Mouse (Mus musculus) cerebellum, adult 9-11 months (tissue): ENCODE measurements around the gene Abhd14a.

Source experiments
- DNase-seq: peaks from one replicate; pipeline ENCODE4 v3.0.0; 2022

Abhd14a gene

DNA sequence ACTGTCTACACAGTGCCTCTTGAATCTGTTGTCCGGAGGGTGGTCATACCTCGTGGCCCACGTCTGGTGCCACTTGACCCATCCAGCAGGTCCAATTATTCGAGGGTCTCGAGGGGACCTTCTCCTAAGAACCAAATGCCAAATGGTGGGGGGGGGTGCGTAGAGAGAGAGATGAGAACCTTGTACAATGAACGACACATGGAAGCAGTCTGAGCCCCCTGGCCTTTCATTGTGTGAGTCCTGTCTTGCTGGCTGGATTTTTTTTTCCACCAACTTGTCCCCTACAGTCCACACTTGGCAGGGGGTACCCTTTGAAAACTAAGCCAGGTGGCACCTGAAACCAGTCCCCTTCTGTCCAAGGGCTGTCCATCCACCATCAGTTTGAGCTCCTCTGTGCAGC, 20.3 kb upstream of the Abhd14a start:
- DNase-seq = peak; percentile 38

DNA sequence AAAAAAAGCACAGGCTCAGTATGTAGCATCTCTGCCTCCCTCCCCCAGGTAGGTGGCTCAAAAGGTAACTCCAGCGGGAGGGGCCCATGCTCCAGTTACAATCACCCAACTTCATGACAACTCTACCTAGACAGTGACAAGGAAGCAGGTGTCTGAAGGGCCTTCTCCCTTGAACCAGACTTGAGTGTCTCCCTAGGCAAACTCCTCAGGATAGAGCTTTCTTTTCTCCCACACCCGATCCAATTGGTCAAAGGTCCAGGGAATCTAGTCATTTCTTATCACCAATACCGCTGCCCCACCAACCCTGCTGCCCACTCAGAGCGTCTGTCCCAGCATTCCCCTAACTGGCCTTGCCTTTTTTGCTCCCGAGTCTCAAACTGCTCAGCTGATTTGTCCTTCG, 19.2 kb upstream of the Abhd14a start:
- DNase-seq = peak; percentile 50

DNA sequence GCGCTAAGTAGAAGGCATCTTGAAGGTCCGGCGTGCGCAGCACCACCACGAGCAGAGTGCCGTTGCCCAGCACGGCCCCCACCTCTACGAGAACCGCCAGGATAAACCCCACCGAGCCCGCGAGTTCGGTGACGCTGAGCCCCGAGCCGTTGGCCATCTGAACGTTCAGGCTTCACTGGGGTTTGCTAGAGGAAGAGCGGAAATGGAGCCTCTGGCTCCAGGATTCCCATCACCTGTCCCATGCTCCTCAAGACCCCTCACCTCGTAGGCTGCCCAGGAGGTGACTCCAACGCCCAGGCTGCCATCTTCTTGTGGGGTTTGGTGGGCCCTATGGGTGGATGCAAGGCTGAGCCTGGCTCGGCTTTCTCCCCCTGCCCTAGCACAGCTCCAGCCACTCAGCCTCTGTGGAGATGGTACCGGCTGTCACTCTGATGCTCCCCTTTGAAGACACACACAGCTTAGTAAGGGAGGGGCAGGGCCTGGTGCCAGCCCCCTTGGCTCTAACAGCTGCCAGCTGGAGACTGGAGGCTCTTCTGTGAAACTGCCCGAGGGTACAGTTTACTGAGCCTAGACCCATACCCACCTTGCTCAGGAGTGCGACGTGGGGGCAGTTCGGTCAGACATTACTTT, 18.2 kb upstream of the Abhd14a start, which contains the start of gene Gpr62:
Gpr62 (minus strand) TSS at position 368 of the 630 bp plus-strand sequence.
- peak; percentile 91 for DNase-seq

DNA sequence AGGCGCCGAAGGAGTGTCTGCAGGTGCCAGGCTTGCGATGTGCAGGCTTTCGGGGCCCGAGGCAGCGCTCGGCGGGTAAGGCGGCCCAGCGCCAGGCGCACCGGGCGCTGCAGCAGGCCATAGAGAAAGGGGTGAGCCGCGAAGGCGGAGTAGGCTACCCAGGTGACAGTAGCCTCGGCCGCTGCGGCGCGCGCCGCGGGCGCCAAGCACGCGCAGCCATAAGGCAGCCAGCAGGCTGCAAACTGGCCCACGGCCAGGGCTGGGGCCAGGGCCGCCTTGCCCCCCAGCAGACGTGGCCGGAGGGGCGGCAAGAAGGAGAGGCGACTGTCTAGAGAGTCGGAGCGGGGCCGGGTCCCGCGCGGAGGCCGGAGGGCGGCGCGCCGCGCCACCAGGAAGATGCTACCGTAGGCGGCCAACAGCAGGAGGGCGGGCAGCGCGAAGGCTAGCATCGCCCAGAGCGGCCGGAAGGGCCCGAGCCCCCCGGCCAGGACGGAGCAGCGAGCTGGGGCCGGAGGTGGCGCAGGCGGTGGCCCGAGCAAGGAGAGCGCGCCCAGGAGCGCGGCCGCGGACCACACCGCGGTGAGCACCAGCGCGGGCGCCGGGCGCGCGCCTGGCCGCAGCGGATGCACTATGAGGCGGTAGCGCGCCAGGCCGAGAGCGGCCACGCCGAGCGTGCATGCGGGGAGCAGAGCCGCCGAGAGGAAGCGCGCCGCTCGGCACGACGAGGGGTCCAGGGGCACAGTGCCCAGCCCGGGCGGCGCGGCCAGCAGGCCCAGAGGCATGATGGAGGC, 17.5 kb upstream of the Abhd14a start:
- peak; percentile 94 for DNase-seq

DNA sequence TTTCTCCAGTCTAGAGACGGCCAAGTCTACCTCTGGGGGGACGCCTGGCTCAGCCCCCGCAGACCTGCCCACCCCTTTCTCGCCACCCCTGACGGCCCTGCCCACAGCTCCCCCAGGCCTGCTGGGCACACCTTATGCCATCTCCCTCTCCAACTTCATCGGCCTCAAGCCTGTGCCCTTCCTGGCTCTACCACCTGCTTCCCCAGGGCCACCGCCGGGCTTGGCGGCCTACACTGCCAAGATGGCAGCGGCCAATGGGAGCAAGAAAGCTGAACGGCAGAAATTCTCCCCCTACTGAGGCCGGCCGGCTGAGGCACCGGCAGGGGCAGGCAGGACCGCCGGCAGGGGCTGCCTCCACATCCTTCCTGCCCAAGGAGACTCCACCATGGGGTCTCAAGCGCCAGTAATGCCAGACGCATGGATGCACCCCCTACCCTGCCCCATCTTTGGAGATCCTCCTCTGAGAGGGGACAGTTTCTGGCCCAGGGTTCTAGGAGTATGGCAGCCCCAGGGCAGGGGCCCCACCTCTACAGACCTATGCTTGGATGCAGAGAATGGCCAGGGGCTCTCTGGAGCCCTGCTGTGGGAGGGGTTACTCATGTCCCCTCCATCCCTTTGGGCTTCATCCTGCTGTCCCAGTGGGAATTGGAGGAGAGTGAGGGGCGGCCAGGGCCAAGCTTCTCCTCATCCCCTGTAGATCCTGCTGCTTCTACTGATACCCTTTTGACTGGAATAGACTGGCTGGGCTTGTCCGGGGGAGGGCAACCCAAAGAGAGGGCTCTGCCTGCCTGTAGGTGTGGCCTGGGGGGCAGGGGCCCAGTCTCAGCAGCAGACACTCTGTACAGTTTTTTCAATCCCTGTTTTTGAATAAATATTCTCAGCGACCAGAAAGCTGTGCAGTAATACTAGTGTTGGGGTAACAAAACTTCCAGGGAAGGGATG, 15.9 kb upstream of the Abhd14a start:
- DNase-seq = peak; percentile 95

DNA sequence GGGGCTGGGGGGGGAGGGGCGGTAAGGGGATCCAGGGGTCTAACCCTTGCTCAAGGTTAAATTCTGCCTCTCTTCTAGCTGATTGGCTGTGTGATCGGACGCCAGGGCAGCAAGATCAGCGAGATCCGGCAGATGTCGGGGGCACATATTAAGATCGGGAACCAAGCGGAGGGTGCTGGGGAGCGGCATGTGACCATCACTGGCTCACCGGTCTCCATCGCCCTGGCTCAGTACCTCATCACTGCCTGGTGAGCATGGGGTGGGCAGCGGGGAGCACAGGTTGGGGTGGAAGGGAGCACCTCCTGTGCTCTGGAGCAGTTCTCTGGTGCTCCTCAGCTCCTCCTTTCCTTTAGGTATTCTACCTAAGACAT, 14.9 kb upstream of the Abhd14a start:
- DNase-seq = peak; percentile 74

DNA sequence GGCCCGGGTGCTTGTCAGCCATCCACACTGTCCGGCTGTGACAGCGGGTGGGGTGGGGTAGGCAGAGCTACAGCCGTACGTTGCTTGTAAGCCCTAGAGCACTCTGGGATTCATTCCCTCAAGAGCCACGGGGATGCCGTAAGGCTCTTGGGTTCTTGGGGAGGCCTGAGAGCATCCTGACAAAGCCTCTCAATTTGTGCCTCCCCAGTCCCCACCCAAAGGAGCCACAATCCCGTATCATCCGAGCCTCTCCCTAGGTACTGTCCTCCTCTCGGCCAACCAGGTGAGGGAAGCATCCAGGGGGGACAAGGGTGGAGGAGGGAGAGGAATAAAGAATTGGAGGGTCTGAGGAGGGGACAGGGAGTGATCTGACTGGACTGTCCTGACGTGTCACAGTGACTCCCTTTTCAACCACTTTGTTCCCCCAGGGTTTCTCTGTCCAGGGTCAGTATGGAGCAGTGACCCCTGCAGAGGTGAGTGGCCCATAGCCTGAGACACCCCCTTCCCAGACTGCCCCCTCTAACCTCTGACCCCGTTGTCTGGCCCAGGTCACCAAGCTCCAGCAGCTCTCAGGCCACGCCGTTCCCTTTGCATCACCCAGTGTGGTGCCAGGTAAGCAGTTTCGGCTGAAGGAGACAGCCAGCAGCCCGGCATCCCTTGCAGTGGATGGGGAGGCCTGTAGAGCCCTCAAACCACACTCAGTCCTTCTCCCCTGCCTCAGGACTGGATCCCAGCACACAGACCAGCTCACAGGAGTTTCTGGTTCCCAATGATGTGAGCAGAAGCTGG, 14.4 kb upstream of the Abhd14a start:
- peak; percentile 80 for DNase-seq

DNA sequence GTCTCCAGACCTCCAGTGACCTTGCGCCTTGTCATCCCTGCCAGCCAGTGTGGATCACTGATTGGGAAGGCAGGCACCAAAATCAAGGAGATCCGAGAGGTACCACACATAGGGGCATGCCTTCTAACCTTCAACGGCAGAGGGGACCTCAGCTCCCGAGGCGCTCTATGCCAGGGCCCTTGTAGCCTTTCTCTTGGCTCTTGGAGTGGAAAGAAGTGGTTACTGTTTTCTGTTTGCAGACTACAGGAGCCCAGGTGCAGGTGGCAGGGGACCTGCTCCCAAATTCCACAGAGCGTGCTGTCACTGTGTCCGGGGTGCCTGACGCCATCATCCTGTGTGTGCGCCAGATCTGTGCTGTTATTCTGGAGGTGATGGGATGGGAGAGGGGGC, 13.5 kb upstream of the Abhd14a start:
- peak; percentile 71 for DNase-seq

DNA sequence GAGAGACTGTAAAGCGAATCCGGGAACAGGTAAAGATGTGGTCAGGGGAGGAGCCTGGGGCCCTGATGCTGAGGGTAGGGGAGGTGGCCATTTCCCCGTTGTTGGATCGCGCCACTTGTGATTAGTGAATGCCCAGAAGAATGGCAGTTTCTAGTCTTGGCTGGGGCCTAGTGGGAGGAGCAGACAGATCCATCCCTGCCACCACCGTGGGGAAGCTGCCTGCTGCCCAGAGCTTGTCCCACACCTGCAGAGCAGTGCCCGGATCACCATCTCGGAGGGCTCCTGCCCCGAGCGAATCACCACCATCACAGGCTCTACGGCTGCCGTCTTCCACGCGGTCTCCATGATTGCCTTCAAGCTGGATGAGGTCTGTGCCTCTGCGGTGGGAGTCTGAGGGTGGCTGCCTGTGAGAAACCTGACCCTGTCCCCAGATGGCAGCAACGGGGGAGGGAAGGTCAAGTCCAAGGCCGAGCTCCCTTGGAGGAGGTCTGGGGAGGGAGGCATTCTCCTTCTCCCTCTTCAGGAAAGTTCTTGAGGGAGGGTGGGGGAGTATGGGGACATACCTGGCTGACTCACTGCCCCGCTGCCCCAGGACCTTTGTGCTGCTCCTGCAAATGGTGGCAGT, 13.0 kb upstream of the Abhd14a start:
- DNase-seq = peak; percentile 89

DNA sequence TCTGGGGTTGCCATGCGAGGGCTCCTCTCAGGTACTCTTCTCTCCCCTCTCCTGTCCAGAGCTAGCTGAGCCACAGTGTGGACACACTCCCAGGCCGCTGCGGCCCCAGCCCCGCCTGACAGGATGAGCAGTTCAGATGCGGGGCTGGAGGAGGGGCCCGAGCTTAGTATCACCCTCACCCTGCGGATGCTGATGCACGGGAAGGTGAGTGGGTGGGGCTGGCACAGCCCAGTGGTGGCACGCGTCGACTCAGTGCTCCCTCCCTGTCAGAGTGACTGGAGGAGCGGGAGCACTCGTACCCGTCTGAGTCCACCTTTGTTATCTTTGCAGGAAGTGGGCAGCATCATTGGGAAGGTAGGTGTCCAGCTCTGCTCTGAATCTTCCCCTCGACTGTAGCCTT, 12.5 kb upstream of the Abhd14a start:
- DNase-seq = peak; percentile 79

DNA sequence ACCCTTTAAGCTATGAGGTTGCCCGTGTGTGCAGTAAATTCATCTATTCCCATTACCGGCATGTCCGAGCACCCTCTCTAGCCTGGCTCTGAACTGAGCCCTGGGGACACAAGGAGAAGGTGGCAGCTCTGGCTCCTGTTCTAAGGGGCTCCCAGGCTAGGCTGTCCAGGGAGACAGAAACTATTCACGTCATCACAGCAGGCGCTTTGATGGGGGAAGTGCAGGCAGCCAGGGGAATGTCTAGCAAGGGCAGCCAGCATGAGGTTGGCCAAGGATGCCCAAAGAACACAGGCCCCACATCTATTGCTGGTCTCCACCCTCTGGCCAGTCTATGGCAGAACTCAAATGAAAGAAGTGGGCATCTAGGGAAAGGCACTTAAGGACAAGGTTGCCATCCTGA, 10.4 kb upstream of the Abhd14a start:
- peak; percentile 68 for DNase-seq

DNA sequence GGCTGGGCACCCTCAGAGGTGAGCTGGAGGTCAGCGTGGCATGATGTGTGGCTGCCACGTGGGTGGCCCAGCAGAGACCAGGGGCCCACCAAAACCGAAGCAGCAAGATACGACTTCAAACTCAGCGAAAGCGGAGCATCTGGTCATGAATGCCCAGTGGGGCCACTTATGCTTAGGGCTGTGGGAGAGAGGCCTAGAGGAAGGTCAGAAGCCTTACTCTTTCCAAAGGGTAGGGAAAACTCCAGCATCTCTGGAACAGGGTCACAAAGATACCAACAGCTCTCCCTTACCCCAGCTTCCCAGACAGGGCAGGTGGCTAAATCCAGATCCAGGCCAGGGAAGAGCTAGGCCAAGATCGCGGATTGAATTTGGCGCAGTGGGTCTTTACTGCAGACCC, 9.7 kb upstream of the Abhd14a start:
- DNase-seq = no peak

DNA sequence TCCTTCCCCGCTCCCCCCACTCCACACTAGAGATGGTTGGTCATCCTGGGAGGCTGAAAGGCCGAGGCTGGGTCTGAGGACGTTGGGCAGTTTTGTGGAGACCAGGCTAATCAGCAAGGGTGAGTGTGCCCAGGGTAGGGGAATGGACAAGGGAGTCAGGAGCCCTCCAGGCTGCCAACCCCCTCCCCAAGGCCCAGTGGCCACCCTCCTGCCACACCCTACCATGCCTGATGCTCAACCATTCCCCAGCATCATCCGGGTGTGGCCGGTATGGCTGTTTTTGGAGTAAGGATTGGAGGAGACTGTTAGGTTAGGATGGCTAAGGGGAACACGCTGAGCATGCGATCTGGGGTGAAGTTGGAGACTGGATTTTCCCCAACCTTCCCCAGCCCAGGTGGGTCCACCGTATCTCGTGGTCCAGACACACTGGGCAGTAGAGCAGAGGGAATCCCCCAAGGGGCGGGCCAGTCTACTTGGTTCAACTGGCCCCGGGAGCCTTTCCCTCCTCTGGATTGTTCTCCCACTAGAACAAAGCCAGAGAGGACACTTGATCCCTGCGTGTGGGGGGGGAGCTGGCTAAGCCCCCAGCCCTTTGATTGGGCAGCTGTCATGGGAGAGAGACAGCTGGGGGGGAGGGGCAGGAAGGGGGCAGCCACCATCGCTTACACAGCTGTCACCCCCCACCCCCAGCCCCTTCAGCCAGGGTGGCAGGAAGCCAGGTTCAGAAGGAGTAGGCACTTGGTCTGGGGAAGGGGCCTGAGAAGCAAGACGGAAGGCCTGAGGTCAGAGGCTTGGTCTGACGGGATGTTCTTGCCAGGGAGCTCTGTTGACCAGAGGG, 9.1 kb upstream of the Abhd14a start:
- DNase-seq = peak; percentile 74

DNA sequence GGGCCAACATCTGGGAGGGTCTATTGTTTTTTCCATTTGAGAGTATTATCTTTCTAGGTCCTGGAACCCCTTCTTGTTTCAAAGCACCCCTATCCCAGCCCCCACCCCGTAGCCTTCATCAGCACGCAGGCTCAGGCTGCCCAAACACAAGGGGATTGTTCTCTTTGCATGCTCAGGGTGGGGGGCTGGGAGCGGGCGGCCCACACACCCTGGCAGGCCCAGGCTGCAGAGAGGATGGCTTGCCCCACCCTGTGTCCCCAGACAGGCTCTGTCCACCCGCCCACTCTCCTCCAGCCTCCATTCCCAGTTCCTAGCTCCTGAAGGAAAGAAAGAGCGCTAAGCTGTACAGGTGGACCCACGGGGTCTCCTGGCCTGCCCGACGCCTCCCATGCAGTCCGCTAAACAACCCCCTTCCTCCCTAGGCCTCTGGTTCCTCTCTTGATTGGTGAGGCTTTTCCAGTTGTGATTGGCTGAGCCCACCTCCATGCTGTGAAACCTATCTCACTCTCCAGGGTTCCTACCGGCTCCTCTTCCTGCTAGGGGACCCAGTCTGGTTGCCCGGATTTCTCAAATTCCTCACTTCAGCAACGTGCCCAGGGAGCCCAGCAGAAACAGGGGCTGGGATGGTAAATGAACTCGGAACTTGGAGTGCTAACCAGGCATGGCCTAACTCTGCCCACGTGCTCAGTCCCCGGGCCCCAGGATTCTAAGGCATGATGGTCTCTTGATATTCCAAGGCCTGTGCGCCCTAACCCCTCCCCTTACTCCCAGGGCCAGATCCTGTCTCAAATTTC, 7.6 kb upstream of the Abhd14a start:
- peak; percentile 64 for DNase-seq

DNA sequence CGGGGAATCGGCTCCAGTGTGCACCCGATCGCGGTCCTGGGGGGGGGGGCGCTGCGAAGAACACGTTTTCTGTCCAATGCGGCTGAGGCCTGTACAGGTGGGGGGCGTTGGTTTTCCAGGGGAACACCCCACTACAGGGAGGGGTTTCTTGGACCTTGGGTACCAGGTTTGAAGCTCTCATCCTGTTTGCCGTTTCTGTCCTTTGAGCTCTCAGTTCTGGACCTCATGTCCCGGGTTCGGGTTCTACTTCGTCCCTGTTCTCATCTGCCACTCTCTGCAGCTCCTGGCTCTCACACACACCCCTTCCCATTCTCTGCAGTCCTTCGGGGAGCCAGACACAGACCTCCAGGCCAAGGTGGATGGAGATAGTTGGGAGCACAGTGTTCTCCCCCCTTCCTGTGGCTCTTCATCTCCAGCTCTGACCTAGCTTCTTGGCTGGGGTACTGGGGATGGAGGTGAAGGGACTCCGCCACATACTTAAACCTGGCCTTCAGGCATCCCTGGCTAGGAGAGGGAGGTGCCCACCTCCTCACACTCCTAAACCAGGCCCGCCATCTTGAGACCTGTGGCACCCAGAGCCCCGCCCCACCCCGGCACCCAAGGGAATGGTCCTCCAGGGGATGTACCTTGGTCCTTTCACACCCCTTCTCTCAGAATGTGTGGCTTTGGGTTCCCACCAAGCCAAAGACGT, 6.7 kb upstream of the Abhd14a start:
- DNase-seq = peak; percentile 79

DNA sequence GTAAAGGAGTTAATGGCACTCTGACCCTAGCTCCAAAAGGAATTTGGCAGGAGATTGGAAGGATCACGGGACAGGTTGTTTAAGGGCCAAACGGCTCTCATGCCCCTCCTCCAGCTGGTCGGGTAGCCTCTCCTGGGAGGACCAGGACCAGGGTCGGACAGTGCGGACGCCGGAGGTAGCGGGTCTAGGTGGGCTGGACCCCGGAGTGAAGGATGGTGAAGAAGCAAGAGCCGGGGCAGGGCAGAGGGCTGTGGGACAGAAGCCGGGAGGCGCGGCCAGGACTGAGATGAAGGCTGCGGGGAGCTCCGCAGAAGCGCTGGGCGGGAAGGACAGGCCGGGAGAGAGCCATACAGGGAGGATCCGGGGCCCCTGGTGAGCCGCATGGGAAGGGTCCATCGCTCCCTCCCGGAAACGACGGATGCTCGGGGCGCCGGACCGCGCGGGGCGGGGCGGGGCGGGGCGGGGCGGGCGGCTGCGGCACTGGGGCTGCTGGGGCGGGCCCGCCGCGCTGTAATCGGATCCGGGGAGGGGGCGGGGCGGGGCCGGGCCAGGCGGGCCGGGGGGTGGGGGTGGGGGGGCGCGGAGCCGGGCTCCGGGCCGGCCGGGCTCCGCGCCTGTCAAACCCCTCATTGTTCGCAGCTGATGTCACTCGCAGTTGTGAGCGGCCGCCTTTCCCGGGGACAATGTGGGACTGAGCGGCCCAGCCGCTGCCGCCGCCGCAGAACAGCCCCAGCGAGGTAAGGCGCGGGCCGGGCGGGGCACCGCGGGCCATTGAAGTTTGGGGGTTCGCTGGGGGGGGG, 6.0 kb upstream of the Abhd14a start, which contains the start of gene Pcbp4:
Pcbp4 (plus strand) TSS at position 21 of the 800 bp plus-strand sequence.
- peak; percentile 87 for DNase-seq

DNA sequence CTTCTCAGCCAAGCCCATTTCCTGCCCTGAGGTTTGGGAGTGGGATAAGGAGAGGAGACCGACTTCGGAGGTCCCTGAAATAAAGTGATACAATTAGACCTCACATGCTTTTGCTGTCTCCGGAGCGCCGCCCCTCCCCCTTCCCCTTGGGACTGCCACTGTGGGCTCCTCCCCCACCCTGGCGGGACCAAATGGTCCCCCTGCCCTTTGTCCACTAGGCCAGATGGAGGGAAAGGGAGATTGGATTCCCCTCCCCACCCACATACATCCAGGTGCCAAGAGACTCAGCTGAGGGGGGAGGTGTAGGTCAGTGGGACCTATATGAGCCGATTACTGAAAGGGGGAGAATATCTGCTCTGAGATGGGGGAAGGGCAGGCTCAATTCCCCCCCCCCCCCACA, 5.3 kb upstream of the Abhd14a start:
- peak; percentile 92 for DNase-seq

DNA sequence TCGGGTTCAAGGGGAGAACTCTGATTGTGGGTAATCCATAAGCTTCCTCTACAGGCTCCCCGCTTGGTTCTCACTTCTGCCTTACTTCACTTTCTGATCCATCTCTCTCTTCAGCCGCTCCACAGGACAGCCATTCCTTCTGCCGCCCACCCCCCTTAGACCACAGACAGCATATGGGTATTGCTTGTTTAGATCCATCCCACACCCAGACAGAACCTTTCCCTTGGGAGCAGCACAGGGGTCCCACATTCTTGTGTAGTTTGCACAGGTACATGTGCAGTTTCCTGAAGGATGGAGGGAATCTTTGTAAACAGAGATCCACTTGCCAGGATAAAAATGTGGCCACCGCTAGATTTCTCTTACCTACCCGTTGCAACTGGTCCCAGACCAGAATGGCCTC, 4.9 kb upstream of the Abhd14a start:
- DNase-seq = no peak

DNA sequence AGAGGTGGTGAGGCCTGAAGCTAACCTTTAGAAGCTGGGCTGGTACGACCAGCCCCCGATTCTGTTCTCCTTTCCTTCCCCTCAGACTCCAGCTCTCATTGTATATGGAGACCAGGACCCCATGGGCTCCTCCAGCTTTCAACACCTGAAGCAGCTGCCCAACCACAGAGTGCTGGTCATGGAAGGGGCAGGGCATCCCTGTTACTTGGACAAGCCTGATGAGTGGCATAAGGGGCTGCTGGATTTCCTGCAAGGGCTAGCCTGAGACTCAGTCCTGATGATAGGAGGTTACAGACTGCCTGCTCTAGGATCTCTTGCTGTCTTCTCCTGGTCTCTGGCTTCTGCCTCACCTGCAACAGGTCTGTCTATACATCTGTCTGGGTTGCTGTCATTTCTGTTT, 4.4 kb upstream of the Abhd14a start:
- DNase-seq = peak; percentile 61
